26 mouse cellular contexts compared by ENCODE assay signal in genomic region chr17:82742445-82742844, GRCm38 (mm10).
DNase-seq lines count a peak whose midpoint lies in the region; ATAC-seq and TF ChIP-seq lines count a peak whose summit lies in the region.
"Had no signal": no experiment of that assay in that cellular context is flagged by ENCODE, and none has a peak within 500 bp of the region (broad histone marks: within the 10 kb centered on the region; RNA-seq: fewer than 3 reads in every experiment).

No protein-coding gene starts in this region.

- no peak overlapping the region for H3K27ac ChIP-seq in hindbrain, postnatal 0 days
- no peak overlapping the region for H3K27ac ChIP-seq in hindbrain, embryonic 14.5 days
- H3K27ac ChIP-seq in lung, embryonic 14.5 days (ENCODE audit: low read depth), result no peak overlapping the region
- H3K27ac ChIP-seq: embryonic facial prominence, embryonic 12.5 days; hindbrain, embryonic 15.5 days; liver, embryonic 12.5 days; macrophage; neural tube, embryonic 13.5 days had no signal

- no peak overlapping the region for H3K4me3 ChIP-seq in hindbrain, postnatal 0 days (ENCODE audit: low read length)
- no peak overlapping the region for H3K4me3 ChIP-seq in hindbrain, embryonic 14.5 days (replicated peaks; ENCODE audit: low read length)
- no peak overlapping the region for H3K4me3 ChIP-seq in lung, embryonic 14.5 days (ENCODE audit: low read depth, low read length)
- H3K4me3 ChIP-seq: embryonic facial prominence, embryonic 12.5 days; hindbrain, embryonic 15.5 days; liver, embryonic 12.5 days; neural tube, embryonic 13.5 days had no signal

- WGBS in hindbrain, postnatal 0 days, result 89% methylated on average over 1 of the region's 1 CpGs
- 94% methylated on average over 1 of the region's 1 CpGs for WGBS in hindbrain, embryonic 14.5 days
- WGBS in lung, embryonic 14.5 days, result 96% methylated on average over 1 of the region's 1 CpGs

- DNase-seq in hindbrain, postnatal 0 days (ENCODE audit: low spot score), result peak; percentile 39
- DNase-seq in hindbrain, embryonic 14.5 days (ENCODE audit: low spot score), result no peak
- DNase-seq in lung, embryonic 14.5 days, result peak; percentile 21
- no peak for DNase-seq in lung, postnatal 14 days
- peak; percentile 22 for DNase-seq in adipocyte (ENCODE audit: low spot score)
- DNase-seq: adrenal gland, postnatal 10 days; cerebellum, adult 11 months; cerebellum, adult 9-11 months; embryo, embryonic 11 days; gastrocnemius, postnatal 14 days; kidney, adult 8-10 months; kidney, postnatal 10 days; left cerebral cortex, postnatal 4 days; liver, postnatal 0 days; right cerebral cortex, postnatal 4 days; thymus, adult 2 months; thymus, postnatal 4 days had no signal

- H3K9me3 ChIP-seq in hindbrain, postnatal 0 days (ENCODE audit: low read length), result no peaks in the 10 kb centered on the region
- H3K9me3 ChIP-seq in hindbrain, embryonic 14.5 days (ENCODE audit: control insufficient read depth, low read length), result no peaks in the 10 kb centered on the region
- no peaks in the 10 kb centered on the region for H3K9me3 ChIP-seq in lung, embryonic 14.5 days (ENCODE audit: low read depth, low read length)
- H3K9me3 ChIP-seq: embryonic facial prominence, embryonic 12.5 days; hindbrain, embryonic 15.5 days; neural tube, embryonic 13.5 days had no signal

- H3K9ac ChIP-seq in hindbrain, postnatal 0 days (replicated peaks; ENCODE audit: low read length), result no peak overlapping the region
- H3K9ac ChIP-seq in hindbrain, embryonic 14.5 days, result no peak overlapping the region
- no peak overlapping the region for H3K9ac ChIP-seq in lung, embryonic 14.5 days
- H3K9ac ChIP-seq: embryonic facial prominence, embryonic 12.5 days; hindbrain, embryonic 15.5 days; liver, embryonic 12.5 days; liver, postnatal 0 days; neural tube, embryonic 13.5 days had no signal

- no peaks in the 10 kb centered on the region for H3K4me1 ChIP-seq in hindbrain, postnatal 0 days (ENCODE audit: insufficient read depth, low read length)
- H3K4me1 ChIP-seq in hindbrain, embryonic 14.5 days (replicated peaks; ENCODE audit: control insufficient read depth, insufficient read depth, low read length), result no peaks in the 10 kb centered on the region
- H3K4me1 ChIP-seq in lung, embryonic 14.5 days (ENCODE audit: insufficient read depth), result no peaks in the 10 kb centered on the region
- H3K4me1 ChIP-seq: embryonic facial prominence, embryonic 12.5 days; hindbrain, embryonic 15.5 days; liver, embryonic 12.5 days; neural tube, embryonic 13.5 days had no signal

- H3K27me3 ChIP-seq in hindbrain, postnatal 0 days (ENCODE audit: insufficient read depth, low read length), result no peaks in the 10 kb centered on the region
- H3K27me3 ChIP-seq in hindbrain, embryonic 14.5 days (ENCODE audit: control insufficient read depth, insufficient read depth, low read length), result no peaks in the 10 kb centered on the region
- H3K27me3 ChIP-seq in lung, embryonic 14.5 days (ENCODE audit: insufficient read depth, low read length), result no peaks in the 10 kb centered on the region
- H3K27me3 ChIP-seq: CH12.LX; embryonic facial prominence, embryonic 12.5 days; hindbrain, embryonic 15.5 days; liver, embryonic 12.5 days; neural tube, embryonic 13.5 days had no signal

- no peak overlapping the region for H3K4me2 ChIP-seq in hindbrain, postnatal 0 days (ENCODE audit: low read depth, low read length)
- H3K4me2 ChIP-seq in hindbrain, embryonic 14.5 days (replicated peaks), result no peak overlapping the region
- no peak overlapping the region for H3K4me2 ChIP-seq in lung, embryonic 14.5 days
- H3K4me2 ChIP-seq: embryonic facial prominence, embryonic 12.5 days; heart, embryonic 11.5 days; hindbrain, embryonic 15.5 days; liver, embryonic 12.5 days; neural tube, embryonic 13.5 days had no signal

- ATAC-seq in hindbrain, postnatal 0 days, result no peak
- ATAC-seq in hindbrain, embryonic 14.5 days (ENCODE audit: low FRiP score), result no peak
- ATAC-seq in lung, embryonic 14.5 days (ENCODE audit: insufficient read depth), result no peak
- ATAC-seq in megakaryocyte progenitor cell, adult 5-6 weeks (replicated peaks; ENCODE audit: poor library complexity), result no peak
- ATAC-seq: liver, embryonic 12.5 days; liver, postnatal 0 days; lung, postnatal 0 days had no signal

- H3K36me3 ChIP-seq in hindbrain, postnatal 0 days (ENCODE audit: insufficient read depth, low read length), result no peaks in the 10 kb centered on the region
- no peaks in the 10 kb centered on the region for H3K36me3 ChIP-seq in hindbrain, embryonic 14.5 days (replicated peaks; ENCODE audit: control insufficient read depth, insufficient read depth)
- H3K36me3 ChIP-seq in lung, embryonic 14.5 days (ENCODE audit: insufficient read depth), result no peaks in the 10 kb centered on the region
- H3K36me3 ChIP-seq: embryonic facial prominence, embryonic 12.5 days; hindbrain, embryonic 15.5 days; liver, embryonic 12.5 days; neural tube, embryonic 13.5 days had no signal

- TF ChIP-seq CTCF in hindbrain, postnatal 0 days (IDR thresholded peaks at IDR 0.05; ENCODE audit: low read depth), result peak; percentile 39; the same call in 1 of the 2 replicates
- TF ChIP-seq CTCF in lung, embryonic 14.5 days (IDR thresholded peaks at IDR 0.05; ENCODE audit: low read depth), result peak; percentile 20; the same call in 1 of the 2 replicates

Comparison
In these comparisons a context has a peak if more than half of its experiments do, and no peak if none do; other contexts are left out.
1. DNase-seq: peak in hindbrain, postnatal 0 days (single experiment), lung, embryonic 14.5 days (single experiment) and adipocyte (single experiment); none in hindbrain, embryonic 14.5 days (single experiment) and lung, postnatal 14 days (single experiment).